Mouse (Mus musculus) heart, embryonic 11.5 days (tissue): Measurements from ENCODE around the gene Rps27. TPM values are rescaled to one million over a fixed set of nuclear protein-coding genes. Genes with fewer than 3 reads are reported as not detected.

ENCODE experiments used
- ATAC-seq: fragments of 200-750 bp; cut with Nextera tagmentation; replicated peaks from 2 replicates; pipeline ENCODE4 v1.8.0; 2017; ENCODE audit warnings: moderate library complexity; ENCODE audit not compliant: insufficient number of reproducible peaks, low FRiP score, low TSS enrichment
- H3K27ac ChIP-seq: fragments of 300-500 bp; sonication (generic); 2 replicates; pipeline ENCODE4 v1.5.1; 2014; ENCODE audit warnings: mild to moderate bottlenecking, low read depth, low read length
- H3K27me3 ChIP-seq: fragments of 300-500 bp; sonication (generic); 2 replicates; pipeline ENCODE4 v1.6.1; 2014; ENCODE audit warnings: mild to moderate bottlenecking, low read length, mixed read lengths; ENCODE audit not compliant: control insufficient read depth, insufficient read depth
- H3K36me3 ChIP-seq: fragments of 300-500 bp; sonication (generic); 2 replicates; pipeline ENCODE4 v1.6.1; 2014; ENCODE audit warnings: mild to moderate bottlenecking, low read length, moderate library complexity, mixed read lengths; ENCODE audit not compliant: control insufficient read depth, insufficient read depth
- H3K4me1 ChIP-seq: fragments of 300-500 bp; sonication (generic); 2 replicates; pipeline ENCODE4 v1.6.1; 2014; ENCODE audit warnings: low read length; ENCODE audit not compliant: control insufficient read depth, insufficient read depth
- H3K4me2 ChIP-seq: fragments of 300-500 bp; sonication (generic); 2 replicates; pipeline ENCODE4 v1.6.1; 2014; ENCODE audit warnings: mild to moderate bottlenecking, moderate library complexity
- H3K4me3 ChIP-seq: fragments of 300-500 bp; sonication (generic); 2 replicates; pipeline ENCODE4 v1.5.1; 2014; ENCODE audit warnings: low read depth, low read length
- H3K9ac ChIP-seq: fragments of 300-500 bp; sonication (generic); 2 replicates; pipeline ENCODE4 v1.6.1; 2014; ENCODE audit warnings: mild to moderate bottlenecking, low read depth, low read length, moderate library complexity
- H3K9me3 ChIP-seq: fragments of 300-500 bp; sonication (generic); replicated peaks from 2 replicates; pipeline ENCODE4 v1.6.1; 2016; ENCODE audit warnings: low read length; ENCODE audit not compliant: control insufficient read depth
- WGBS: fragments of 180-500 bp; shearing (Covaris S2); extraction: QIAGEN DNeasy Blood & Tissue Kit; methylation state at CpG from one replicate; pipeline ENCODE4 v1.1.7; 2014; ENCODE audit not compliant: insufficient replicate concordance; 5-methylcytosine and 5-hydroxymethylcytosine counted together
- polyA plus RNA-seq: library from polyadenylated mRNA; unstranded; fragments of >200 nt; fragmentation: Nextera tagmentation; extraction: Ambion mirVana; gene quantifications from 2 replicates; pipeline ENCODE4 v1.2.1, GENCODE M21; 2014

The Rps27 gene
- polyA plus RNA-seq, 1 experiment from 2014 or later = 1,016 TPM

- no peaks in the 10 kb centered on the region; the same call in 1 of the 2 replicates for H3K4me1 ChIP-seq
- H3K27me3 ChIP-seq = no peaks in the 10 kb centered on the region
- peaks cover 7% of the 10 kb centered on the region; the same call in 1 of the 2 replicates for H3K36me3 ChIP-seq
- no peaks in the 10 kb centered on the region for H3K9me3 ChIP-seq
- H3K9ac ChIP-seq = no peak overlapping the region
- 94% methylated on average over 2 of the region's 2 CpGs for WGBS
- H3K27ac ChIP-seq = no peak overlapping the region
- no peak for ATAC-seq
- no peak overlapping the region for H3K4me3 ChIP-seq
- H3K4me2 ChIP-seq = no peak overlapping the region
Observed at GRCm38 (mm10) chr3:90204582-90204981, 8.9 kb downstream of the Rps27 start.

GRCm38 (mm10) chr3:90203619-90204018 lies 9.8 kb downstream of the Rps27 start:
- no peaks in the 10 kb centered on the region; the same call in 1 of the 2 replicates for H3K4me1 ChIP-seq
- no peaks in the 10 kb centered on the region for H3K9me3 ChIP-seq
- no peak overlapping the region for H3K27ac ChIP-seq
- no peak for ATAC-seq
- H3K27me3 ChIP-seq = no peaks in the 10 kb centered on the region
- H3K9ac ChIP-seq = no peak overlapping the region
- H3K4me3 ChIP-seq = no peak overlapping the region
- 41% methylated on average over 5 of the region's 5 CpGs for WGBS
- H3K36me3 ChIP-seq = peaks cover 6% of the 10 kb centered on the region; the same call in 1 of the 2 replicates
- no peak overlapping the region for H3K4me2 ChIP-seq

GRCm38 (mm10) chr3:90202884-90203283 lies 10.6 kb downstream of the Rps27 start:
- Histone ChIP-seq H3K4me2 (no peak overlapping the region), H3K4me1 (no peaks in the 10 kb centered on the region), H3K27ac (no peak overlapping the region), H3K36me3 (peaks cover under 1% of the 10 kb centered on the region; the same call in 1 of the 2 replicates), H3K4me3 (no peak overlapping the region), H3K27me3 (no peaks in the 10 kb centered on the region), H3K9me3 (no peaks in the 10 kb centered on the region), H3K9ac (no peak overlapping the region)
- 74% methylated on average over 1 of the region's 1 CpGs for WGBS
- no peak for ATAC-seq

GRCm38 (mm10) chr3:90197548-90197947 lies 15.9 kb downstream of the Rps27 start:
- H3K36me3 ChIP-seq = no peaks in the 10 kb centered on the region
- H3K27me3 ChIP-seq = no peaks in the 10 kb centered on the region
- WGBS = 63% methylated on average over 1 of the region's 1 CpGs
- H3K9ac ChIP-seq = no peak overlapping the region
- no peak overlapping the region for H3K4me2 ChIP-seq
- no peaks in the 10 kb centered on the region for H3K4me1 ChIP-seq
- H3K27ac ChIP-seq = no peak overlapping the region
- no peak for ATAC-seq
- no peaks in the 10 kb centered on the region for H3K9me3 ChIP-seq
- H3K4me3 ChIP-seq = no peak overlapping the region

GRCm38 (mm10) chr3:90195644-90196043 lies 17.8 kb downstream of the Rps27 start:
- no peaks in the 10 kb centered on the region for H3K36me3 ChIP-seq

GRCm38 (mm10) chr3:90194759-90195158 lies 18.7 kb downstream of the Rps27 start:
- no peaks in the 10 kb centered on the region for H3K9me3 ChIP-seq
- no peak for ATAC-seq
- H3K27ac ChIP-seq = no peak overlapping the region
- H3K4me2 ChIP-seq = no peak overlapping the region
- H3K27me3 ChIP-seq = no peaks in the 10 kb centered on the region
- H3K4me1 ChIP-seq = no peaks in the 10 kb centered on the region
- no peak overlapping the region for H3K4me3 ChIP-seq
- H3K36me3 ChIP-seq = no peaks in the 10 kb centered on the region
- WGBS = 62% methylated on average over 4 of the region's 4 CpGs
- no peak overlapping the region for H3K9ac ChIP-seq

More at GRCm38 (mm10) chr3:90195644-90196043, 17.8 kb downstream of the Rps27 start:
- no peak overlapping the region for H3K9ac ChIP-seq
- ATAC-seq = no peak
- H3K4me2 ChIP-seq = no peak overlapping the region
- no peaks in the 10 kb centered on the region for H3K9me3 ChIP-seq
- no peaks in the 10 kb centered on the region for H3K4me1 ChIP-seq
- 63% methylated on average over 1 of the region's 1 CpGs for WGBS
- no peaks in the 10 kb centered on the region for H3K27me3 ChIP-seq
- no peak overlapping the region for H3K4me3 ChIP-seq
- no peak overlapping the region for H3K27ac ChIP-seq

GRCm38 (mm10) chr3:90190859-90191510 lies 22.5 kb downstream of the Rps27 start:
- no peaks in the 10 kb centered on the region; the same call in 1 of the 2 replicates for H3K4me1 ChIP-seq
- no peaks in the 10 kb centered on the region for H3K27me3 ChIP-seq
- WGBS = 74% methylated on average over 11 of the region's 11 CpGs
- no peaks in the 10 kb centered on the region for H3K9me3 ChIP-seq
- no peaks in the 10 kb centered on the region for H3K36me3 ChIP-seq
- H3K4me3 ChIP-seq = no peak overlapping the region
- ATAC-seq = no peak
- H3K4me2 ChIP-seq = no peak overlapping the region
- no peak overlapping the region for H3K9ac ChIP-seq
- H3K27ac ChIP-seq = no peak overlapping the region

- 67% methylated on average over 3 of the region's 3 CpGs for WGBS
- H3K27ac ChIP-seq = no peak overlapping the region
- H3K36me3 ChIP-seq = no peaks in the 10 kb centered on the region
- no peaks in the 10 kb centered on the region for H3K9me3 ChIP-seq
- H3K4me3 ChIP-seq = no peak overlapping the region
- H3K27me3 ChIP-seq = no peaks in the 10 kb centered on the region
- H3K9ac ChIP-seq = no peak overlapping the region
- H3K4me1 ChIP-seq = no peaks in the 10 kb centered on the region; the same call in 1 of the 2 replicates
- no peak for ATAC-seq
- no peak overlapping the region for H3K4me2 ChIP-seq
Observed at GRCm38 (mm10) chr3:90183581-90183980, 29.9 kb downstream of the Rps27 start.

GRCm38 (mm10) chr3:90179566-90179965 lies 33.9 kb downstream of the Rps27 start:
- no peak overlapping the region for H3K9ac ChIP-seq
- ATAC-seq = no peak
- WGBS = 62% methylated on average over 3 of the region's 3 CpGs
- H3K27me3 ChIP-seq = no peaks in the 10 kb centered on the region
- no peak overlapping the region for H3K4me3 ChIP-seq
- no peaks in the 10 kb centered on the region for H3K9me3 ChIP-seq
- H3K4me2 ChIP-seq = no peak overlapping the region
- no peaks in the 10 kb centered on the region for H3K4me1 ChIP-seq
- no peak overlapping the region for H3K27ac ChIP-seq
- no peaks in the 10 kb centered on the region for H3K36me3 ChIP-seq
